Mouse (Mus musculus) forebrain, embryonic 10.5 days (tissue): Measurements from ENCODE around the gene Ncapd2. TPM values are rescaled to one million over a fixed set of nuclear protein-coding genes. Genes with fewer than 3 reads are reported as not detected.

Experiments used
- DNase-seq: peaks from one replicate; pipeline ENCODE4 v3.0.0-alpha.2; 2017; ENCODE audit warnings: low spot score; ENCODE audit errors: extremely low spot score
- H3K27ac ChIP-seq: fragments of 300-500 bp; sonication (generic); 2 replicates; pipeline ENCODE4 v1.5.1; 2016; ENCODE audit warnings: mild to moderate bottlenecking
- H3K27me3 ChIP-seq: fragments of 300-500 bp; sonication (generic); 2 replicates; pipeline ENCODE4 v1.6.1; 2016; ENCODE audit warnings: mild to moderate bottlenecking; ENCODE audit not compliant: poor library complexity, severe bottlenecking
- H3K36me3 ChIP-seq: fragments of 300-500 bp; sonication (generic); replicated peaks from 2 replicates; pipeline ENCODE4 v1.6.1; 2016; ENCODE audit warnings: mild to moderate bottlenecking, moderate library complexity
- H3K4me1 ChIP-seq: fragments of 300-500 bp; sonication (generic); 2 replicates; pipeline ENCODE4 v1.6.1; 2016
- H3K4me3 ChIP-seq: fragments of 300-500 bp; sonication (generic); 2 replicates; pipeline ENCODE4 v1.5.1; 2016; ENCODE audit warnings: mild to moderate bottlenecking, moderate library complexity
- H3K9me3 ChIP-seq: fragments of 300-500 bp; sonication (generic); 2 replicates; pipeline ENCODE4 v1.6.1; 2016; ENCODE audit warnings: mild to moderate bottlenecking, moderate library complexity
- WGBS: fragments of 180-500 bp; shearing (Covaris S2); methylation state at CpG from one replicate; pipeline ENCODE4 v1.1.7; 2016; 5-methylcytosine and 5-hydroxymethylcytosine counted together
- polyA plus RNA-seq: library from polyadenylated mRNA; unstranded; fragments of >200 nt; fragmentation: Nextera tagmentation; extraction: Ambion mirVana; gene quantifications from 2 replicates; pipeline ENCODE4 v1.2.1, GENCODE M21; 2016

Gene Ncapd2
- polyA plus RNA-seq, 1 experiment from 2014 or later, result 274 TPM

DNA sequence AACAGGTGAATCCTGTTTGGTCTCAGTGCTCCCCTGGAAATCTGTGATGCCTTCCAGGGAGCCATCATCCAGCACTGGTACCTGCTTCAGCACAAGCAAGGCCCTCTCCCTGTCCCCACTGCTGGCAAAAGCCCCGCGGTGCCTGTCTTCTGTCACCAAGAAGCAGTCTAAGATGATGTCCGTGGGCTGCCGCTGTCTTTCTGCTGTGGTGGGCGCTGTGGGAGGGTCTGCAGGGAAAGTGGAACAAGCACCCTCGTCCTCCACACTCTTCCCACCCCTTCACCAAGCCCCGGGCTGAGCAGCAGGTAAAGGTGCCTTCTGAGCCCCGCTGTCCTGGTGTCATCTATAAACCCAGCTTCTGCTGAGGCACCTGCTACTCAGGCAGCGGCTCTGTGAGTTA lies 39.1 kb upstream of the Ncapd2 start:
- no peaks in the 10 kb centered on the region for H3K9me3 ChIP-seq
- 65% methylated on average over 9 of the region's 9 CpGs for WGBS
- H3K36me3 ChIP-seq, result no peaks in the 10 kb centered on the region
- H3K4me3 ChIP-seq, result no peak overlapping the region
- H3K4me1 ChIP-seq, result peaks cover 36% of the 10 kb centered on the region
- H3K27me3 ChIP-seq, result no peaks in the 10 kb centered on the region
- 0 out of 2 replicates have a peak overlapping the region, but pooled peaks have one; percentile 1 for H3K27ac ChIP-seq
- no peak for DNase-seq

GRCm38 (mm10) chr6:125225518-125226115 lies 34.1 kb upstream of the Ncapd2 start:
- H3K9me3 ChIP-seq, result no peaks in the 10 kb centered on the region
- no peaks in the 10 kb centered on the region for H3K27me3 ChIP-seq
- H3K4me3 ChIP-seq, result no peak overlapping the region
- no peak for DNase-seq
- WGBS, result 80% methylated on average over 5 of the region's 5 CpGs
- H3K36me3 ChIP-seq, result no peaks in the 10 kb centered on the region
- peaks cover 8% of the 10 kb centered on the region for H3K4me1 ChIP-seq
- no peak overlapping the region for H3K27ac ChIP-seq

DNA sequence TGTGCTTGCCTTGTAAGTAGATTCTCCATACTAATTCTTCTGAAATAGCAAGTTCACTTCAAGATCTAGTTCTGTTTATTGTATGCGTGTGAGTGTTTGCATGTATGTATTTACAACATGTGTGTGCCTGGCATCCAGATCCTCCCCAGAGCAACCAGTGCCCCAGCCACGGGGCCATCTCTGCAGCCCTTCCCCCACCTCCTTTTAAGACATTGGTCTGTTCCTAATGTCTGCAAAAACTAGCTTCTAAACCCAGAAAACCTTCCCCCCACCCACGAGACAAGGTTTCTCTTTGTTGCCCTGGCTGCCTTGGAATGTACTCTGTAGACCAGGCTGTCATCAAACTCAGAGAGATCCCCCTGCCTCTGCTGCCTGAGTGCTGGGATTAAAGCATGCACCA lies 31.1 kb upstream of the Ncapd2 start:
- Histone ChIP-seq H3K9me3 (no peaks in the 10 kb centered on the region), H3K36me3 (peaks cover 9% of the 10 kb centered on the region), H3K27me3 (no peaks in the 10 kb centered on the region), H3K4me3 (no peak overlapping the region), H3K4me1 (no peaks in the 10 kb centered on the region), H3K27ac (no peak overlapping the region)
- DNase-seq, result no peak
- WGBS, result 86% methylated on average over 3 of the region's 3 CpGs

DNA sequence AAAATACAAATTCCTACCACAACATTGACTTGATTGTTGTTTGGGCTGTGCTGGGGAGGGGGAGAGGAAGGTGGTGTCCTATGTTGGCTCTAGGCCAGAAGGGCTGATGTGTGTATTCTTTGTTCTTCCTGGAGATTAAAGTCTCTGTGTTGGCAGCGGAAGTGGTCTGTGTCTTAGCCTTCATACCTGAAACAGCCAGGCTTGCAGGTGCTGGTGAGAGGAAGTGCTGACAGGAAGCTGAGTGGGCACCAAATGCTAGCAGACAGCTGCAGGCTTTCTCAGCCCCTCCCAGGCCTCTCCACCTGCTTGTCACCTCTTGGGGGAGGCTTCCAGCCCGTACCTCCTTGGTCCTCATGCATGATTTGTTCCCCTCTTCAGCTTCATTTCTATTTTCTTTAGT lies 30.6 kb upstream of the Ncapd2 start:
- Histone ChIP-seq H3K9me3 (no peaks in the 10 kb centered on the region), H3K27ac (no peak overlapping the region), H3K4me3 (no peak overlapping the region), H3K36me3 (peaks cover 9% of the 10 kb centered on the region), H3K4me1 (no peaks in the 10 kb centered on the region), H3K27me3 (peaks cover under 1% of the 10 kb centered on the region; the same call in 1 of the 2 replicates)
- no peak for DNase-seq
- WGBS, result 82% methylated on average over 2 of the region's 2 CpGs

DNA sequence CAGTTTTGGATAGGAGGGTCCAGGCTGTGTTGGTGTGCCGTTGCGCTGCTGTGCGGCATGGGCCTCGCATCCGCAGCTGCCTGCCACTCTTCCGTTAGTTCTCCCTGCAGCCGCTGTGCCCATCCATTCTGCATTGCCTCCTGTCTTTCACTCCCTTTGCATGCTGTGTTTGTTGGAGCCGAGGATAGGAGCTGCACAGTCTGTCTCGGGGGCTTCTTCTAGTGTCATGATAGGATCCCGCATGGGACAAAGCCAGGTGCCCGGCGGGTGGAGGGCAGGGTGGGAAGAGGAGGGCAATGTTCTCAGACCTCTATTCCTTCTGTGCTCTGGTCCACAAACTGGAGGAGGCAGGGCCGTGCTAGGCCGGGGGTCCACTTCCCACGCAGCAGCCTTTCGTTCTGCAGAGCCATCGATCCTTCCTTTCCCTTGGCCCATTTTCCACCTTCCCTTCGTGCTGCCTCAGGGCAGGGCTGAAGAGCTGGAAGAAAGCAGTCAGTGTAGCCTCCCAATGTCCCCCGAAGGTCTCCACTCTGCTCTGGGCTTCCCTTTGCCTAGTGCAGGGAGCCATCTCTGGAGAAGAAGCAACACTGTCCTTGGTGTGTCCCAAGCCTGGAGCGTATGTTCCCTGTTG lies 29.7 kb upstream of the Ncapd2 start:
- no peak for DNase-seq
- peaks cover 6% of the 10 kb centered on the region for H3K4me1 ChIP-seq
- no peak overlapping the region for H3K4me3 ChIP-seq
- peaks cover 9% of the 10 kb centered on the region for H3K36me3 ChIP-seq
- H3K27me3 ChIP-seq, result peaks cover 9% of the 10 kb centered on the region
- no peaks in the 10 kb centered on the region for H3K9me3 ChIP-seq
- 92% methylated on average over 20 of the region's 20 CpGs for WGBS
- H3K27ac ChIP-seq, result no peak overlapping the region

DNA sequence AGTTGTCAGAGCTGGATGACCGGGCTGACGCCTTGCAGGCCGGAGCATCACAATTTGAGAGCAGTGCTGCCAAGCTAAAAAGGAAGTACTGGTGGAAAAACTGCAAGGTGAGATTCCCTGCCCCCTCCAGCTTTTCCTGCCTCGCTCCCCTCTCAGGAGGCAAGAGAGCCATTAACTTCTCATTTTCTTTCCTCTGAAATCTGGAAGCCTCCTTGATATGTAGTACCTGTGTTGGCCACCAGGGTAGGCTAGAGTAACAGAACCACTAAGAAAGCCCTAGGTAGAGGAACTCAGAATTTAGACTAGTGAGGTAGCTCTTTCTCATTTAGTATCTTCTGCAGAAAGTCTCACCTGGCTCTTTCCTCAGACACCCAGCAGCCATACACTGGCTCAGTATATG lies 27.5 kb upstream of the Ncapd2 start:
- H3K4me1 ChIP-seq, result peaks cover 16% of the 10 kb centered on the region
- peaks cover 9% of the 10 kb centered on the region for H3K36me3 ChIP-seq
- WGBS, result 82% methylated on average over 4 of the region's 4 CpGs
- no peak overlapping the region for H3K4me3 ChIP-seq
- H3K27ac ChIP-seq, result no peak overlapping the region
- H3K9me3 ChIP-seq, result no peaks in the 10 kb centered on the region
- DNase-seq, result peak; percentile 42
- peaks cover 15% of the 10 kb centered on the region for H3K27me3 ChIP-seq

- Histone ChIP-seq H3K36me3 (peaks cover 9% of the 10 kb centered on the region), H3K27me3 (peaks cover 26% of the 10 kb centered on the region), H3K4me1 (peaks cover 16% of the 10 kb centered on the region), H3K9me3 (no peaks in the 10 kb centered on the region), H3K4me3 (no peak overlapping the region), H3K27ac (no peak overlapping the region)
- no peak for DNase-seq
- WGBS, result 93% methylated on average over 11 of the region's 11 CpGs
These were observed 26.4 kb upstream of the Ncapd2 start for GRCm38 (mm10) chr6:125217899-125218298.

DNA sequence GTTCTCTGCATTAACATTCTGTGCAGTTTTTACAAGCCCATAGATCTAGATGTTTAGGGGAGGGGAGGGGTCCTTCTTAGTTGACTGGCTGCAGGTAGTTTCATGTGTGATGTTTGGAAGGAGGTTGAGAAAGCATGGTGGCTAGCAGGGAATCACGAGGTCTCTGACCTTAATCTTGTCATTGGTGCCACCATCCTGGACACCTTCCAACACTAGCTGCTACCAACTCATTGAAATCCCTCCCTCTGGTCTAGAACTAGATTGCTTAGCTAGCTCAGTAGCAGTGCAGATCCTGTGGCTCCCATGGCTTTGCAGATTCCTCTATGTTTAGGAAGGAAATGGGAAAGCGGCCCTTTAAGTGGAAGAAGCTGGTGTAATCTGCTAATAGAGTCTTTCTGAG lies 25.4 kb upstream of the Ncapd2 start:
- DNase-seq, result no peak
- WGBS, result 87% methylated on average over 2 of the region's 2 CpGs
- H3K27ac ChIP-seq, result no peak overlapping the region
- peaks cover 16% of the 10 kb centered on the region for H3K4me1 ChIP-seq
- no peaks in the 10 kb centered on the region for H3K9me3 ChIP-seq
- peaks cover 29% of the 10 kb centered on the region for H3K27me3 ChIP-seq
- H3K4me3 ChIP-seq, result no peak overlapping the region; the same call in 1 of the 2 replicates
- peaks cover 9% of the 10 kb centered on the region for H3K36me3 ChIP-seq

DNA sequence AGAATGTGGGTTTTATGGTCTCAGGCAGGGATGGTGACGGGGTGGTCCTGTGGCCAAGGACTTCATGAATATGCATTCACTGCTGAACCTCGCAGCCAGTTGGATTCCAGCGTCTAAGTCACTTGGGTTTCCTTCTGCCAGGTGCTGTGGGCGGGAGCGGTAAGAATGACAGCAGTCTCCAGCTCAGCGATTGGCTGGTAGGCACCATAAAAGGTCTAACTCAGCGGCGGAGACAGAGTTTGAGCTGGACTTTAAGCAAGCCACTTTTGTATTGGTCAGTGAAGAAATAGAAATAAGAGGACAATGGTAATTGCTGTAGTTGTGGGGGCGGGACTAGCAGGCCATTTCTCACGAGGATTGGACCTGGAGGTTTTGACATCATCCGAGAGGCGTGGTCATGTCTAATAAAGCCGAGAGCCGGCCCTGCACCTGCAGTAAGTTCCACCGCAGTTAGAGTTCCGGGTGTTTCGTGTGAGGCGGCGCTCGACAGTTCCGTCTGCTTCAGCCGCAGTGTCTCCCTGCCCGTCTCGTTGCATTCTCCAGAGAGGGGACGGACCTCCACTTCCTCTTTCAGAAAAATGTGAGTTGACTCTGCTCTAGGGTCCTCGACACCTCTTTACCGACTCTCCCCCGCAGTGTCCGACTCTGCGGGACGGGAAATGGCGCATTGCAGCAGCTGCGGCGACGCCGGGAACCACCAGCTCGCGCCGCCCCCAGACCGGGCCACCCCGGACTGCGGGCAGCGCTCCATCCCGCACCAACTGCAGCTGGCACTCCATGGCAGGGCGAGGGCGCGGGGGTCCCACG lies 23.9 kb upstream of the Ncapd2 start, which contains the start of gene Vamp1:
Vamp1 (plus strand) TSS at position 404 of the 807 bp plus-strand sequence.
- H3K36me3 ChIP-seq, result peaks cover 9% of the 10 kb centered on the region
- H3K4me1 ChIP-seq, result peaks cover 16% of the 10 kb centered on the region
- peak within 1 kb of the TSS; percentile 86 for H3K27ac ChIP-seq
- peaks cover 35% of the 10 kb centered on the region for H3K27me3 ChIP-seq
- under 1% methylated on average over 48 of the region's 48 CpGs for WGBS
- DNase-seq, result peak; percentile 93
- peak within 1 kb of the TSS; percentile 86 for H3K4me3 ChIP-seq
- H3K9me3 ChIP-seq, result no peaks in the 10 kb centered on the region

DNA sequence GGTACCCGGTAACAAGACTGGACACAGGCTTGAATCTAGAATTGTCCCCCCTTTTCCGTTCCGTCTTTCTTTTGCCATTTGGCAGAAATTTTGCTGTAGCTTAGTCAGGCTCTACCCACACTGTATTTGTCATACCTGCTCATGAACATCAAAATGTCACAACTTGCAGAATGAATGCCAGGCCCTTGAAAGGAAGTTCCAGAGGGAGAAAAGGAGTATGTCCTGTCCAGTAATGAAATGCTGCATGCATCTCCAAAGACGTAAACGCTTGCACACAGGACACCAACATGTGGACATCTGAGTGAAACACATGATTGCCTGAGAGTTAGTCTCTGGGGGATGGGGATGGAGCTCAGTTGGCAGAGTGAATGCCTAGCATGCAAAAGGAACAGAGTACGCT lies 22.2 kb upstream of the Ncapd2 start:
- Histone ChIP-seq H3K9me3 (no peaks in the 10 kb centered on the region), H3K36me3 (0 out of 2 replicates have a peak, but pooled peaks cover 2% of the 10 kb centered on the region), H3K4me3 (no peak overlapping the region), H3K27ac (no peak overlapping the region), H3K4me1 (peaks cover 16% of the 10 kb centered on the region), H3K27me3 (peaks cover 35% of the 10 kb centered on the region)
- no peak for DNase-seq
- 83% methylated on average over 6 of the region's 6 CpGs for WGBS

DNA sequence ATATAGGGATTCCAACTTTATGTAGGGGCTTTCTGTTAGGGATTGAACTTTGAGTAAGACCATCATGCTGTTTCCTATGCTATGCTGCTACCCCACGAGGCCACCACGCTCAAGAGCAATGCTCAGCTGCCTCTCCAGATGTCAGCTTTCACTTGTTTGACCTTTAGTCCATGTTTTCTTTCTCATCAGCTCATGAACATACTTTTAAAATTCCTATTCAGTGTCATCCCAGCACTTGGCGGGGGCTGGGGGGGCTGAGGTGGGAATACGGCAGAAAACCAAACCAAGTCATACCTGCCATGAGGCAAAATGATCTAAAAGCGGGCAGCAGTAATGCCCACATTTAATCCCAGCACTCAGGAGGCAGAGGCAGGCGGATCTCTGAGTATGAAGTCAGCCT lies 21.6 kb upstream of the Ncapd2 start:
- Histone ChIP-seq H3K36me3 (no peaks in the 10 kb centered on the region), H3K4me1 (peaks cover 16% of the 10 kb centered on the region), H3K27ac (no peak overlapping the region), H3K27me3 (peaks cover 35% of the 10 kb centered on the region), H3K9me3 (no peaks in the 10 kb centered on the region), H3K4me3 (no peak overlapping the region)
- no peak for DNase-seq
- 75% methylated on average over 6 of the region's 6 CpGs for WGBS

GRCm38 (mm10) chr6:125212621-125213020 lies 21.1 kb upstream of the Ncapd2 start:
- H3K9me3 ChIP-seq, result no peaks in the 10 kb centered on the region
- no peak overlapping the region for H3K27ac ChIP-seq
- H3K4me3 ChIP-seq, result no peak overlapping the region
- DNase-seq, result no peak
- 54% methylated on average over 2 of the region's 2 CpGs for WGBS
- no peaks in the 10 kb centered on the region for H3K36me3 ChIP-seq
- H3K4me1 ChIP-seq, result peaks cover 16% of the 10 kb centered on the region
- peaks cover 35% of the 10 kb centered on the region for H3K27me3 ChIP-seq

- H3K9me3 ChIP-seq, result no peaks in the 10 kb centered on the region
- H3K36me3 ChIP-seq, result no peaks in the 10 kb centered on the region
- H3K4me1 ChIP-seq, result 0 out of 2 replicates have a peak, but pooled peaks cover 4% of the 10 kb centered on the region
- no peak overlapping the region for H3K27ac ChIP-seq
- H3K4me3 ChIP-seq, result no peak overlapping the region
- no peak for DNase-seq
- peaks cover 24% of the 10 kb centered on the region for H3K27me3 ChIP-seq
- 86% methylated on average over 1 of the region's 1 CpGs for WGBS
These were observed 18.9 kb upstream of the Ncapd2 start for GRCm38 (mm10) chr6:125210436-125210835.
